Mouse (Mus musculus): Measurements from ENCODE around the gene Kcnj5. TPM values are rescaled to one million over a fixed set of nuclear protein-coding genes. Genes with fewer than 3 reads are reported as not detected.

Kcnj5 gene
- polyA plus RNA-seq, 1 experiment from 2014 or later: 1.6 TPM

- no peaks in the 10 kb centered on the region for H3K9me3 ChIP-seq (replicated peaks; ENCODE audit: control insufficient read depth, low read length)
- no peak overlapping the region for H3K4me3 ChIP-seq (ENCODE audit: low read depth, low read length)
- H3K9ac ChIP-seq (ENCODE audit: low read depth, low read length): no peak overlapping the region
- no peaks in the 10 kb centered on the region for H3K27me3 ChIP-seq (ENCODE audit: control insufficient read depth, insufficient read depth, low read depth, low read length)
- H3K36me3 ChIP-seq (ENCODE audit: control insufficient read depth, insufficient read depth): no peaks in the 10 kb centered on the region
- ATAC-seq (ENCODE audit: low read depth): no peak
- H3K4me2 ChIP-seq (ENCODE audit: low read depth, low read length): no peak overlapping the region
- no peak overlapping the region for H3K27ac ChIP-seq (ENCODE audit: low read length)
- WGBS (ENCODE audit: insufficient replicate concordance): 69% methylated on average over 14 of the region's 14 CpGs
- H3K4me1 ChIP-seq (ENCODE audit: control insufficient read depth, low read depth, low read length): no peaks in the 10 kb centered on the region
These were observed 32.4 kb downstream of the Kcnj5 start for GRCm38 (mm10) chr9:32311786-32312185.

DNA sequence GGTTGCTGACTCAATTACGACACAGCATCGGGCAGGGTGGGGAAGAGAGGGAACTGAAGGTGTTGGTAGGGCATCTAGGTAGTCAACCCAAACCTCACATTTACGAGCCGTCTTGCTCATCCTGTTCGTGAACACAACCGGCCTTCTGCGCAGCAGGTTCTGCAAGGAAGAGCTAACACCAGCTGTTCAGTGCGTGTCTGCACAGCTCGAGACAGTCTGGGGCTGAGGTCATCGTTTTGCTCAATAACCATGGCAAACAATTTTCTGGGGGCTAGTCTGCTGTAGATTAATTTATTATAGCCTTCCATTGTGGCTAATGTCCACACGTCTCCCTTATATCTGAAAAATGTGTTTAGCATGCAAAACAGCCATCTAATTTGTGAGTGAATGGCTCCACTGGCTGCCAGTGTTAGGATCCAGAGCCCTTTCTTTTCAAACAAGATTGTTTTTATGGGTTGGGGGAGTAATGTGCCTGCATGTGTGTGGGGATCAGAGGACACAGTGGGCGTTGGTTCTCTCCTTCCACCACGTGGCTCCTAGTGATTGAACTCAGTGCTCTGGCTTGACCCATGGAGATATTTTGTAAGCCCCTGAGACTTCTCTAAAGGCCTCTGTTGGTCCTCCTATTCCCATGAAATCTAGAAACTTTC is 41.5 kb downstream of the Kcnj5 start:
- ATAC-seq (ENCODE audit: low read depth): no peak
- H3K27me3 ChIP-seq (ENCODE audit: control insufficient read depth, insufficient read depth, low read depth, low read length): no peaks in the 10 kb centered on the region
- no peaks in the 10 kb centered on the region for H3K4me1 ChIP-seq (ENCODE audit: control insufficient read depth, low read depth, low read length)
- H3K36me3 ChIP-seq (ENCODE audit: control insufficient read depth, insufficient read depth): no peaks in the 10 kb centered on the region
- no peak overlapping the region for H3K4me3 ChIP-seq (ENCODE audit: low read depth, low read length)
- 68% methylated on average over 13 of the region's 13 CpGs for WGBS (ENCODE audit: insufficient replicate concordance)
- no peaks in the 10 kb centered on the region for H3K9me3 ChIP-seq (replicated peaks; ENCODE audit: control insufficient read depth, low read length)
- no peak overlapping the region for H3K9ac ChIP-seq (ENCODE audit: low read depth, low read length)
- H3K4me2 ChIP-seq (ENCODE audit: low read depth, low read length): no peak overlapping the region
- no peak overlapping the region for H3K27ac ChIP-seq (ENCODE audit: low read length)

GRCm38 (mm10) chr9:32295061-32295800 is 48.9 kb downstream of the Kcnj5 start:
- Histone ChIP-seq H3K27ac (ENCODE audit: low read length) (no peak overlapping the region), H3K4me3 (ENCODE audit: low read depth, low read length) (no peak overlapping the region), H3K27me3 (ENCODE audit: control insufficient read depth, insufficient read depth, low read depth, low read length) (no peaks in the 10 kb centered on the region), H3K9ac (ENCODE audit: low read depth, low read length) (no peak overlapping the region), H3K4me1 (ENCODE audit: control insufficient read depth, low read depth, low read length) (no peaks in the 10 kb centered on the region; the same call in 1 of the 2 replicates), H3K36me3 (ENCODE audit: control insufficient read depth, insufficient read depth) (no peaks in the 10 kb centered on the region), H3K9me3 (replicated peaks; ENCODE audit: control insufficient read depth, low read length) (no peaks in the 10 kb centered on the region), H3K4me2 (ENCODE audit: low read depth, low read length) (no peak overlapping the region)
- no peak for ATAC-seq (ENCODE audit: low read depth)
- 63% methylated on average over 9 of the region's 9 CpGs for WGBS (ENCODE audit: insufficient replicate concordance)

DNA sequence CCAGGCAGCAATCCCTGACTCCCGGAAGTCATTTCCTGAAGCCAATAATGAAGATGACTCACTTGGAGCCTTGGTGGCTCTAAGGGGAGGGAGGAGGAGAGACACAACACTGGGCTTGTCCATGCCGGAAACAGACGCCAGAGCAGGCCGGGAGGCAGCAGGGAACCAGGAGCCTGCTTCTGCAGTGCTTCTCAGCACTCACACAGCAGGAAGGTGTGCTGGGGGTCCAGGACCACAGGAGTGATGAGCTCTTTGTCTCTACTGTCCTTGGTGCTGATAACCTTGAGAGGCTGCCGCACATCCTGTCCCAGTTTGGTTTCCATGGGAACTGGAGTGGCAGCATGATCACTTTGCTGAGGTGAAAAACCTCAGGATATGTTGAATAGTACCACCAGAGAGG is 51.5 kb downstream of the Kcnj5 start:
- 35% methylated on average over 5 of the region's 5 CpGs for WGBS (ENCODE audit: insufficient replicate concordance)

DNA sequence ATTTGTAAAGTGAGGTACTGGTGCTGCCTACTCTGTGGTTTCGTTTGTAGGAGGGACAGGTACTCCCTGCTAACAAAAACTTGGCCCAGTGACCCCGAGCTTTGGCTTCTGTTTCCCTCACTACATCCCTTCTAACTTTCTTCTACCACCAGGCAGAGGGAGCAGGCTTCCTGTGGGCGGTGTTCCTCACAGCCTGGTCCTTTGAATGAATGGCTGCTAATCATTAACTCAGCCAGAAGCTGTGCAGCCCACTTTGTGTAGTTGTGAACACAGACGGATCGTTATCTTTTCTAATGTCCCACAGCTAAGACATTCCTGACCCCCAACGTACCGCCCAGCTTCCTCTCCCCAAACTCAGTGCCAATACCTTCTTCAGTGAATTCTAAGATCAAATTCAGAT is 52.5 kb downstream of the Kcnj5 start:
- Histone ChIP-seq H3K9me3 (replicated peaks; ENCODE audit: control insufficient read depth, low read length) (no peaks in the 10 kb centered on the region), H3K27ac (ENCODE audit: low read length) (no peak overlapping the region), H3K4me3 (ENCODE audit: low read depth, low read length) (no peak overlapping the region), H3K4me1 (ENCODE audit: control insufficient read depth, low read depth, low read length) (no peaks in the 10 kb centered on the region; the same call in 1 of the 2 replicates), H3K4me2 (ENCODE audit: low read depth, low read length) (no peak overlapping the region), H3K27me3 (ENCODE audit: control insufficient read depth, insufficient read depth, low read depth, low read length) (no peaks in the 10 kb centered on the region), H3K9ac (ENCODE audit: low read depth, low read length) (no peak overlapping the region), H3K36me3 (ENCODE audit: control insufficient read depth, insufficient read depth) (no peaks in the 10 kb centered on the region)
- 12% methylated on average over 7 of the region's 7 CpGs for WGBS (ENCODE audit: insufficient replicate concordance)
- peak; percentile 75 for ATAC-seq (ENCODE audit: low read depth)

More for the DNA sequence above, 51.5 kb downstream of the Kcnj5 start:
- H3K9me3 ChIP-seq (replicated peaks; ENCODE audit: control insufficient read depth, low read length): no peaks in the 10 kb centered on the region
- no peaks in the 10 kb centered on the region for H3K36me3 ChIP-seq (ENCODE audit: control insufficient read depth, insufficient read depth)
- H3K4me3 ChIP-seq (ENCODE audit: low read depth, low read length): no peak overlapping the region
- H3K27ac ChIP-seq (ENCODE audit: low read length): no peak overlapping the region
- no peak overlapping the region for H3K9ac ChIP-seq (ENCODE audit: low read depth, low read length)
- no peak overlapping the region for H3K4me2 ChIP-seq (ENCODE audit: low read depth, low read length)
- ATAC-seq (ENCODE audit: low read depth): no peak
- H3K4me1 ChIP-seq (ENCODE audit: control insufficient read depth, low read depth, low read length): no peaks in the 10 kb centered on the region; the same call in 1 of the 2 replicates
- H3K27me3 ChIP-seq (ENCODE audit: control insufficient read depth, insufficient read depth, low read depth, low read length): no peaks in the 10 kb centered on the region

DNA sequence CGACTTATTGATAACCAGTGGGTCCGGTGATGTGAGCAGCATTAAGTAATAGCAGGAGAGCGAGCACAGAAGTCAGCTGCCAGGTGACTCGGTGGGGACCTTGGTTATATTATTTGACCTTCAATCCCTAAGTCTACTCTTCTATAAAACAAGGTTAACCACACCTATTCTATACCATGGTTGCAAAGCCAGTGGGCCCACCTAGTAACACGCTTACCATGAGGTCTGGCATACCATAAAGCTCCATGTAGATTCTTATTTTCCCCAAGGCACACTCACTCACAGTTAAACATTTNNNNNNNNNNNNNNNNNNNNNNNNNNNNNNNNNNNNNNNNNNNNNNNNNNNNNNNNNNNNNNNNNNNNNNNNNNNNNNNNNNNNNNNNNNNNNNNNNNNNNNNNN is 60.6 kb downstream of the Kcnj5 start:
- 67% methylated on average over 5 of the region's 5 CpGs for WGBS (ENCODE audit: insufficient replicate concordance)
- ATAC-seq (ENCODE audit: low read depth): no peak
- H3K36me3 ChIP-seq (ENCODE audit: control insufficient read depth, insufficient read depth): no peaks in the 10 kb centered on the region
- H3K4me2 ChIP-seq (ENCODE audit: low read depth, low read length): no peak overlapping the region
- H3K4me3 ChIP-seq (ENCODE audit: low read depth, low read length): no peak overlapping the region
- no peaks in the 10 kb centered on the region for H3K9me3 ChIP-seq (replicated peaks; ENCODE audit: control insufficient read depth, low read length)
- no peaks in the 10 kb centered on the region for H3K27me3 ChIP-seq (ENCODE audit: control insufficient read depth, insufficient read depth, low read depth, low read length)
- no peak overlapping the region for H3K27ac ChIP-seq (ENCODE audit: low read length)
- H3K9ac ChIP-seq (ENCODE audit: low read depth, low read length): no peak overlapping the region
- H3K4me1 ChIP-seq (ENCODE audit: control insufficient read depth, low read depth, low read length): peaks cover 3% of the 10 kb centered on the region; the same call in 1 of the 2 replicates

DNA sequence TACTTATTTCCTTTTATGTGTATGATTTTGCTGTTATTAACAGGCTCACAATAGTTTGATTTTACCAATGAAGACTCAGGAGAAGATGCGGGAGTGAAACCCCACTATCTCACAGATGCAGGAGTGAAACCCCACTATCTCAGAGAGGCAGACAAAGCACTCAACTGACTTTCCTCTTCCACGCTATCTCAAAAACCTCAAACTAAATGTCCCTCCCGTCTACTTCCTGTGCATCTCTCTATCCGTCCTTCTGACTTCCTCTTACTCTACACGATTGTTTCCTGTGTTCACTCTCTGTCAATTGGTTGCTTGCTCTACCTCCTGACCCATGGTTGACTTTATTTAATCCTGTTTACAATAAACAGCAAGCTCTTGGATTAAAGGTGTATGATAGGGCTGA is 63.7 kb downstream of the Kcnj5 start:
- ATAC-seq (ENCODE audit: low read depth): peak; percentile 62; the same call in 1 of the 2 replicates
- H3K4me2 ChIP-seq (ENCODE audit: low read depth, low read length): no peak overlapping the region
- H3K9me3 ChIP-seq (replicated peaks; ENCODE audit: control insufficient read depth, low read length): no peaks in the 10 kb centered on the region
- H3K4me3 ChIP-seq (ENCODE audit: low read depth, low read length): no peak overlapping the region
- H3K9ac ChIP-seq (ENCODE audit: low read depth, low read length): no peak overlapping the region
- H3K4me1 ChIP-seq (ENCODE audit: control insufficient read depth, low read depth, low read length): peaks cover 3% of the 10 kb centered on the region; the same call in 1 of the 2 replicates
- no peaks in the 10 kb centered on the region for H3K36me3 ChIP-seq (ENCODE audit: control insufficient read depth, insufficient read depth)
- WGBS (ENCODE audit: insufficient replicate concordance): 9% methylated on average over 5 of the region's 5 CpGs
- H3K27ac ChIP-seq (ENCODE audit: low read length): no peak overlapping the region
- no peaks in the 10 kb centered on the region for H3K27me3 ChIP-seq (ENCODE audit: control insufficient read depth, insufficient read depth, low read depth, low read length)

DNA sequence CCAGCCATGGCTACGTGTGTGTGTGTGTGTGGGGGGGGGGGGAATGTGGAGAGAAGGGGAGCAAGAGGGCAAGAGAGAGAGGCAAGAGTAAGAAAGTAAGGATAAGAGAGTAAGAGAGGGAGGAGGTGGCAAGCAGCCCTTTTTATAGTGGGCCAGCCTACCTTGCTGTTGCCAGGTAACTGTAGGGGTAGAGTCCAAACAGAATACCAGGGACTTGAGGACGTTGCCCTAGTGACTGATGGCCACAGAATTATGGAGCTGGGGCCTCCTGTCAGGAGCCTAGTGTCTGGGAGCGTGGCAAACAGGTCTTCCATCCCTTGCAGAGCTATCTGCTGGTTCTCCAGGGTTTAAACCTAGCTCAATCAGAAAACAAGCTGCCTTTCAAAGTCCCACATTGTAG is 64.4 kb downstream of the Kcnj5 start:
- H3K27me3 ChIP-seq (ENCODE audit: control insufficient read depth, insufficient read depth, low read depth, low read length): no peaks in the 10 kb centered on the region
- H3K9ac ChIP-seq (ENCODE audit: low read depth, low read length): no peak overlapping the region
- H3K27ac ChIP-seq (ENCODE audit: low read length): no peak overlapping the region
- 27% methylated on average over 3 of the region's 3 CpGs for WGBS (ENCODE audit: insufficient replicate concordance)
- peaks cover 3% of the 10 kb centered on the region; the same call in 1 of the 2 replicates for H3K4me1 ChIP-seq (ENCODE audit: control insufficient read depth, low read depth, low read length)
- no peaks in the 10 kb centered on the region for H3K36me3 ChIP-seq (ENCODE audit: control insufficient read depth, insufficient read depth)
- no peak overlapping the region for H3K4me2 ChIP-seq (ENCODE audit: low read depth, low read length)
- no peak for ATAC-seq (ENCODE audit: low read depth)
- H3K9me3 ChIP-seq (replicated peaks; ENCODE audit: control insufficient read depth, low read length): no peaks in the 10 kb centered on the region
- no peak overlapping the region for H3K4me3 ChIP-seq (ENCODE audit: low read depth, low read length)

- WGBS (ENCODE audit: insufficient replicate concordance): 66% methylated on average over 5 of the region's 5 CpGs
- H3K9me3 ChIP-seq (replicated peaks; ENCODE audit: control insufficient read depth, low read length): no peaks in the 10 kb centered on the region
- peaks cover 3% of the 10 kb centered on the region; the same call in 1 of the 2 replicates for H3K4me1 ChIP-seq (ENCODE audit: control insufficient read depth, low read depth, low read length)
- H3K36me3 ChIP-seq (ENCODE audit: control insufficient read depth, insufficient read depth): no peaks in the 10 kb centered on the region
- H3K4me2 ChIP-seq (ENCODE audit: low read depth, low read length): no peak overlapping the region
- H3K4me3 ChIP-seq (ENCODE audit: low read depth, low read length): no peak overlapping the region
- no peak for ATAC-seq (ENCODE audit: low read depth)
- H3K9ac ChIP-seq (ENCODE audit: low read depth, low read length): no peak overlapping the region
- H3K27me3 ChIP-seq (ENCODE audit: control insufficient read depth, insufficient read depth, low read depth, low read length): no peaks in the 10 kb centered on the region
- H3K27ac ChIP-seq (ENCODE audit: low read length): no peak overlapping the region
These were observed 66.1 kb downstream of the Kcnj5 start for GRCm38 (mm10) chr9:32278052-32278451.

All from liver, embryonic 16.5 days (tissue).